14 mouse cellular contexts compared by ENCODE assay signal in genomic region chr10:14197261-14197660, GRCm38 (mm10).
DNase-seq lines count a peak whose midpoint lies in the region; ATAC-seq and TF ChIP-seq lines count a peak whose summit lies in the region.
"Had no signal": no experiment of that assay in that cellular context is flagged by ENCODE, and none has a peak within 500 bp of the region (broad histone marks: within the 10 kb centered on the region; RNA-seq: fewer than 3 reads in every experiment).

No protein-coding gene starts in this region.

- DNase-seq in thymus, postnatal 14 days, result peak; percentile 19
- no peak for DNase-seq in thymus, postnatal 36 days
- no peak for DNase-seq in cerebellum, adult 18-20 months
- DNase-seq in kidney, postnatal 10 days, result no peak
- DNase-seq: adrenal gland, adult 8-10 months; cerebellum, adult 8-10 months had no signal

- no peak overlapping the region for H3K4me2 ChIP-seq in intestine, postnatal 0 days (replicated peaks; ENCODE audit: low read depth)
- no peak overlapping the region for H3K4me2 ChIP-seq in intestine, embryonic 16.5 days (ENCODE audit: low read depth, low read length)
- H3K4me2 ChIP-seq in neural tube, embryonic 15.5 days, result no peak overlapping the region
- H3K4me2 ChIP-seq: embryonic facial prominence, embryonic 15.5 days; hindbrain, embryonic 12.5 days; midbrain, embryonic 13.5 days had no signal

- H3K27ac ChIP-seq in intestine, postnatal 0 days (ENCODE audit: low read depth, low read length), result no peak overlapping the region
- no peak overlapping the region for H3K27ac ChIP-seq in intestine, embryonic 16.5 days (ENCODE audit: low read length)
- H3K27ac ChIP-seq in cortical plate, adult 2 months (ENCODE audit: insufficient read depth, low read length), result no peak overlapping the region
- no peak overlapping the region for H3K27ac ChIP-seq in neural tube, embryonic 15.5 days (replicated peaks)
- H3K27ac ChIP-seq: embryonic facial prominence, embryonic 15.5 days; hindbrain, embryonic 12.5 days; midbrain, embryonic 13.5 days had no signal

- no peak overlapping the region for H3K4me3 ChIP-seq in intestine, postnatal 0 days (ENCODE audit: low read depth, low read length)
- H3K4me3 ChIP-seq in intestine, embryonic 16.5 days (ENCODE audit: low read length), result no peak overlapping the region
- H3K4me3 ChIP-seq in cortical plate, adult 2 months (ENCODE audit: insufficient read depth, low read length), result no peak overlapping the region
- H3K4me3 ChIP-seq in neural tube, embryonic 15.5 days (replicated peaks), result no peak overlapping the region
- H3K4me3 ChIP-seq: embryonic facial prominence, embryonic 15.5 days; hindbrain, embryonic 12.5 days; midbrain, embryonic 13.5 days had no signal

- WGBS in intestine, postnatal 0 days, result 63% methylated on average over 6 of the region's 6 CpGs
- 73% methylated on average over 6 of the region's 6 CpGs for WGBS in intestine, embryonic 16.5 days
- 80% methylated on average over 6 of the region's 6 CpGs for WGBS in neural tube, embryonic 15.5 days

- TF ChIP-seq POLR2A in cortical plate, adult 2 months (IDR thresholded peaks at IDR 0.05; ENCODE audit: extremely low read depth, insufficient read depth, low read length), result no peak

- no peaks in the 10 kb centered on the region for H3K4me1 ChIP-seq in intestine, postnatal 0 days (replicated peaks; ENCODE audit: control insufficient read depth, insufficient read depth, low read length)
- no peaks in the 10 kb centered on the region for H3K4me1 ChIP-seq in intestine, embryonic 16.5 days (ENCODE audit: control insufficient read depth, insufficient read depth, low read length)
- H3K4me1 ChIP-seq in cortical plate, adult 2 months (ENCODE audit: control insufficient read depth, insufficient read depth, low read length), result peaks cover 21% of the 10 kb centered on the region
- peaks cover 5% of the 10 kb centered on the region; the same call in 1 of the 2 replicates for H3K4me1 ChIP-seq in neural tube, embryonic 15.5 days

- H3K27me3 ChIP-seq in intestine, postnatal 0 days (replicated peaks; ENCODE audit: control insufficient read depth, insufficient read depth, low read length), result no peaks in the 10 kb centered on the region
- H3K27me3 ChIP-seq in intestine, embryonic 16.5 days (replicated peaks; ENCODE audit: control insufficient read depth, insufficient read depth, low read length), result no peaks in the 10 kb centered on the region
- no peaks in the 10 kb centered on the region for H3K27me3 ChIP-seq in neural tube, embryonic 15.5 days (replicated peaks)
- H3K27me3 ChIP-seq: embryonic facial prominence, embryonic 15.5 days; hindbrain, embryonic 12.5 days; midbrain, embryonic 13.5 days had no signal

- TF ChIP-seq CTCF in intestine, postnatal 0 days (IDR thresholded peaks at IDR 0.05; ENCODE audit: low read depth), result peak; percentile 77
- TF ChIP-seq CTCF in cortical plate, adult 2 months (IDR thresholded peaks at IDR 0.05; ENCODE audit: extremely low read depth, insufficient read depth, low read length), result 0 out of 2 replicates have a peak, but pooled peaks have one; percentile 21

- H3K9me3 ChIP-seq in intestine, postnatal 0 days (ENCODE audit: control insufficient read depth), result no peaks in the 10 kb centered on the region
- no peaks in the 10 kb centered on the region for H3K9me3 ChIP-seq in intestine, embryonic 16.5 days (ENCODE audit: control insufficient read depth, low read length)
- no peaks in the 10 kb centered on the region for H3K9me3 ChIP-seq in neural tube, embryonic 15.5 days (replicated peaks)
- H3K9me3 ChIP-seq: embryonic facial prominence, embryonic 15.5 days; G1E; hindbrain, embryonic 12.5 days; midbrain, embryonic 13.5 days had no signal

- no peak overlapping the region for H3K9ac ChIP-seq in intestine, postnatal 0 days (ENCODE audit: low read depth, low read length)
- no peak overlapping the region for H3K9ac ChIP-seq in intestine, embryonic 16.5 days (ENCODE audit: low read depth, low read length)
- H3K9ac ChIP-seq in neural tube, embryonic 15.5 days (replicated peaks), result no peak overlapping the region
- H3K9ac ChIP-seq: embryonic facial prominence, embryonic 15.5 days; hindbrain, embryonic 12.5 days; midbrain, embryonic 13.5 days had no signal

- ATAC-seq in intestine, postnatal 0 days, result no peak
- ATAC-seq in intestine, embryonic 16.5 days, result no peak
- no peak for ATAC-seq in neural tube, embryonic 15.5 days (ENCODE audit: low FRiP score)
- ATAC-seq: midbrain, embryonic 13.5 days had no signal

- no peaks in the 10 kb centered on the region for H3K36me3 ChIP-seq in intestine, postnatal 0 days (ENCODE audit: control insufficient read depth, insufficient read depth)
- H3K36me3 ChIP-seq in intestine, embryonic 16.5 days (ENCODE audit: control insufficient read depth, insufficient read depth, low read length), result no peaks in the 10 kb centered on the region
- H3K36me3 ChIP-seq in neural tube, embryonic 15.5 days, result no peaks in the 10 kb centered on the region
- H3K36me3 ChIP-seq: embryonic facial prominence, embryonic 15.5 days; G1E; hindbrain, embryonic 12.5 days; midbrain, embryonic 13.5 days had no signal
